Mouse (Mus musculus): ENCODE measurements around the gene Ell.

Ell gene

GRCm38 (mm10) chr8:70535701-70536100 is 3.6 kb upstream of the Ell start:
- DNase-seq (ENCODE audit: low read depth), result no peak

- DNase-seq (ENCODE audit: low read depth), result peak; percentile 84
These were observed 1.2 kb upstream of the Ell start for GRCm38 (mm10) chr8:70538024-70538579.

GRCm38 (mm10) chr8:70538633-70539076 is 602 bp upstream of the Ell start:
- DNase-seq (ENCODE audit: low read depth), result peak; percentile 100

- no peak for DNase-seq (ENCODE audit: low read depth)
These were observed 803 bp downstream of the Ell start for GRCm38 (mm10) chr8:70540013-70540506.

GRCm38 (mm10) chr8:70540507-70541071 is 1.3 kb downstream of the Ell start:
- peak; percentile 72 for DNase-seq (ENCODE audit: low read depth)

- no peak for DNase-seq (ENCODE audit: low read depth)
These were observed 1.8 kb downstream of the Ell start for GRCm38 (mm10) chr8:70541081-70541480.

GRCm38 (mm10) chr8:70544200-70544687 is 5.0 kb downstream of the Ell start:
- peak; percentile 54 for DNase-seq (ENCODE audit: low read depth)

GRCm38 (mm10) chr8:70546412-70546811 is 7.2 kb downstream of the Ell start:
- no peak for DNase-seq (ENCODE audit: low read depth)

GRCm38 (mm10) chr8:70547762-70548161 is 8.5 kb downstream of the Ell start:
- no peak for DNase-seq (ENCODE audit: low read depth)

- no peak for DNase-seq (ENCODE audit: low read depth)
These were observed 10.3 kb downstream of the Ell start for GRCm38 (mm10) chr8:70549412-70550184.

- DNase-seq (ENCODE audit: low read depth), result no peak
These were observed 12.4 kb downstream of the Ell start for GRCm38 (mm10) chr8:70551558-70552161.

- no peak for DNase-seq (ENCODE audit: low read depth)
These were observed 13.6 kb downstream of the Ell start for GRCm38 (mm10) chr8:70552836-70553235.

- peak; percentile 74 for DNase-seq (ENCODE audit: low read depth)
These were observed 14.5 kb downstream of the Ell start for GRCm38 (mm10) chr8:70553740-70554139.

GRCm38 (mm10) chr8:70555079-70555747 is 16.0 kb downstream of the Ell start:
- DNase-seq (ENCODE audit: low read depth), result no peak

GRCm38 (mm10) chr8:70558334-70558733 is 19.1 kb downstream of the Ell start:
- no peak for DNase-seq (ENCODE audit: low read depth)

- peak; percentile 40 for DNase-seq (ENCODE audit: low read depth)
These were observed 19.7 kb downstream of the Ell start for GRCm38 (mm10) chr8:70558983-70559382.

GRCm38 (mm10) chr8:70560096-70560495 is 20.8 kb downstream of the Ell start:
- peak; percentile 43 for DNase-seq (ENCODE audit: low read depth)

- DNase-seq (ENCODE audit: low read depth), result no peak
These were observed 21.3 kb downstream of the Ell start for GRCm38 (mm10) chr8:70560564-70560963.

GRCm38 (mm10) chr8:70561357-70561756 is 22.1 kb downstream of the Ell start:
- no peak for DNase-seq (ENCODE audit: low read depth)

GRCm38 (mm10) chr8:70561809-70562535 is 22.7 kb downstream of the Ell start:
- peak; percentile 32 for DNase-seq (ENCODE audit: low read depth)

- DNase-seq (ENCODE audit: low read depth), result no peak
These were observed 23.5 kb downstream of the Ell start for GRCm38 (mm10) chr8:70562802-70563201.
